Mouse (Mus musculus): ENCODE results near the gene Igsf9. TPM values are rescaled to one million over a fixed set of nuclear protein-coding genes. Genes with fewer than 3 reads are reported as not detected.
A peak's percentile ranks its signal among the peaks of the same experiment; 100 is the strongest.

Gene Igsf9
- polyA plus RNA-seq, 1 experiment from 2014 or later, result 20.4 TPM

DNA sequence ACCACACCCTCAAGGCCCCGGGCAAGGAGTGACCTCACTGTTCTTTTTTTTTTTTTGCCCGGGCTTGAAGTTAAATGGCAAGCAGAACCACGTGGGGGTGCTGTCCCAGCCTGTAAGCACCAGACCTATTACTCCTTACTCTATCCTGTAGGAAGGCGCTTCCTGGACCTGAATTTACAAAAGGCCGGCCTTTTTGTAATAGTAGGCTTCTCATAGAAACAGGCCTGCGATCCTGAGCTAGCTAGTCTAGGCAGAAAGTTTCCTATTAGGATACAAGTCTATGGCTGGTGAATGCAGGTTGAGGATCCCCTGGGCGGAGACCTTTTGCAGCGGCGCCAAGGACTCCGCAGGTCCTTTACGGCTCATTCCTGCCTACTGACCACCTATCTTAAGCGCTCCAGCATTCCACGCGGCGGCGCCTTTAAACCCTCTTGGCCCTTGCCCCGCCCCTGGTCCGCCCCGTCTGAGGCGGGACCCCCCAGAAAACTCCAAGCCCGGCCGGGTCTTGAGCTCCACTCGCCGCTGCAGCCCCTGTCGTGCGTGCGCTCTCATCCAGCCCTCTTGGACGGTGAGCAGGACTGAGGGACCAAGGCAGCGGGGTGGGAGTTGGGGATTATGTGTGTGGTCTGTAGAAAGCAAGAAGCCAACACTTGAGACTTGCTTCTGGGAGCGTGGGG is 18.3 kb downstream of the Igsf9 start, which contains the start of gene Tagln2:
Gene Tagln2, plus strand, starts transcription at position 283 of the 677 bp plus-strand sequence.
- H3K4me2 ChIP-seq (ENCODE audit: low read depth, low read length), result peak within 1 kb of the TSS; percentile 61
- H3K9ac ChIP-seq (ENCODE audit: low read length), result peak within 1 kb of the TSS; percentile 79
- H3K4me1 ChIP-seq (replicated peaks; ENCODE audit: control insufficient read depth, insufficient read depth, low read length), result peaks cover 35% of the 10 kb centered on the region
- H3K27ac ChIP-seq (ENCODE audit: low read length), result peak within 1 kb of the TSS; percentile 97
- peak within 1 kb of the TSS; percentile 67 for H3K4me3 ChIP-seq (ENCODE audit: low read length)
- H3K36me3 ChIP-seq (ENCODE audit: control insufficient read depth, insufficient read depth, low read length), result peaks cover 2% of the 10 kb centered on the region; the same call in 1 of the 2 replicates
- no peaks in the 10 kb centered on the region for H3K9me3 ChIP-seq (ENCODE audit: control insufficient read depth, low read length)
- peak; percentile 71 for ATAC-seq (ENCODE audit: low read depth)
- 3% methylated on average over 30 of the region's 30 CpGs for WGBS
- no peaks in the 10 kb centered on the region for H3K27me3 ChIP-seq (ENCODE audit: control insufficient read depth, insufficient read depth, low read depth, low read length)

GRCm38 (mm10) chr1:172500451-172501370 is 19.1 kb downstream of the Igsf9 start:
- whole genome bisulfite sequencing, result 1% methylated on average over 56 of the region's 56 CpGs
- Histone ChIP-seq H3K27me3 (ENCODE audit: control insufficient read depth, insufficient read depth, low read depth, low read length) (no peaks in the 10 kb centered on the region), H3K9me3 (ENCODE audit: control insufficient read depth, low read length) (no peaks in the 10 kb centered on the region), H3K36me3 (ENCODE audit: control insufficient read depth, insufficient read depth, low read length) (peaks cover 10% of the 10 kb centered on the region), H3K4me3 (ENCODE audit: low read length) (peak overlapping the region; percentile 67), H3K4me2 (ENCODE audit: low read depth, low read length) (peak overlapping the region; percentile 61), H3K27ac (ENCODE audit: low read length) (peak overlapping the region; percentile 97), H3K4me1 (replicated peaks; ENCODE audit: control insufficient read depth, insufficient read depth, low read length) (peaks cover 42% of the 10 kb centered on the region), H3K9ac (ENCODE audit: low read length) (peak overlapping the region; percentile 79)
- ATAC-seq (ENCODE audit: low read depth), result peak; percentile 29

GRCm38 (mm10) chr1:172501371-172502144 is 20.0 kb downstream of the Igsf9 start:
- peaks cover 18% of the 10 kb centered on the region for H3K36me3 ChIP-seq (ENCODE audit: control insufficient read depth, insufficient read depth, low read length)
- peaks cover 48% of the 10 kb centered on the region for H3K4me1 ChIP-seq (replicated peaks; ENCODE audit: control insufficient read depth, insufficient read depth, low read length)
- no peaks in the 10 kb centered on the region for H3K27me3 ChIP-seq (ENCODE audit: control insufficient read depth, insufficient read depth, low read depth, low read length)
- peak overlapping the region; percentile 61 for H3K4me2 ChIP-seq (ENCODE audit: low read depth, low read length)
- peak overlapping the region; percentile 67 for H3K4me3 ChIP-seq (ENCODE audit: low read length)
- WGBS, result 12% methylated on average over 13 of the region's 13 CpGs
- H3K9ac ChIP-seq (ENCODE audit: low read length), result peak overlapping the region; percentile 79
- ATAC-seq (ENCODE audit: low read depth), result peak; percentile 27
- H3K9me3 ChIP-seq (ENCODE audit: control insufficient read depth, low read length), result no peaks in the 10 kb centered on the region
- H3K27ac ChIP-seq (ENCODE audit: low read length), result peak overlapping the region; percentile 97

- WGBS, result 7% methylated on average over 12 of the region's 13 CpGs
- ATAC-seq (ENCODE audit: low read depth), result peak; percentile 73
Observed at GRCm38 (mm10) chr1:172502145-172503110, 20.8 kb downstream of the Igsf9 start.

GRCm38 (mm10) chr1:172503111-172503997 is 21.8 kb downstream of the Igsf9 start:
- H3K27ac ChIP-seq (ENCODE audit: low read length), result peak overlapping the region; percentile 97
- peak overlapping the region; percentile 61 for H3K4me2 ChIP-seq (ENCODE audit: low read depth, low read length)
- no peaks in the 10 kb centered on the region for H3K27me3 ChIP-seq (ENCODE audit: control insufficient read depth, insufficient read depth, low read depth, low read length)
- ATAC-seq (ENCODE audit: low read depth), result peak; percentile 4
- 7% methylated on average over 14 of the region's 14 CpGs for WGBS
- peak overlapping the region; percentile 79 for H3K9ac ChIP-seq (ENCODE audit: low read length)
- H3K4me3 ChIP-seq (ENCODE audit: low read length), result peak overlapping the region; percentile 67
- H3K4me1 ChIP-seq (replicated peaks; ENCODE audit: control insufficient read depth, insufficient read depth, low read length), result peaks cover 54% of the 10 kb centered on the region
- no peaks in the 10 kb centered on the region for H3K9me3 ChIP-seq (ENCODE audit: control insufficient read depth, low read length)
- H3K36me3 ChIP-seq (ENCODE audit: control insufficient read depth, insufficient read depth, low read length), result peaks cover 31% of the 10 kb centered on the region

More at GRCm38 (mm10) chr1:172502145-172503110, 20.8 kb downstream of the Igsf9 start:
- H3K4me3 ChIP-seq (ENCODE audit: low read length), result peak overlapping the region; percentile 67
- peaks cover 51% of the 10 kb centered on the region for H3K4me1 ChIP-seq (replicated peaks; ENCODE audit: control insufficient read depth, insufficient read depth, low read length)
- H3K4me2 ChIP-seq (ENCODE audit: low read depth, low read length), result peak overlapping the region; percentile 61
- peak overlapping the region; percentile 79 for H3K9ac ChIP-seq (ENCODE audit: low read length)
- H3K9me3 ChIP-seq (ENCODE audit: control insufficient read depth, low read length), result no peaks in the 10 kb centered on the region
- peaks cover 22% of the 10 kb centered on the region for H3K36me3 ChIP-seq (ENCODE audit: control insufficient read depth, insufficient read depth, low read length)
- no peaks in the 10 kb centered on the region for H3K27me3 ChIP-seq (ENCODE audit: control insufficient read depth, insufficient read depth, low read depth, low read length)
- peak overlapping the region; percentile 97 for H3K27ac ChIP-seq (ENCODE audit: low read length)

DNA sequence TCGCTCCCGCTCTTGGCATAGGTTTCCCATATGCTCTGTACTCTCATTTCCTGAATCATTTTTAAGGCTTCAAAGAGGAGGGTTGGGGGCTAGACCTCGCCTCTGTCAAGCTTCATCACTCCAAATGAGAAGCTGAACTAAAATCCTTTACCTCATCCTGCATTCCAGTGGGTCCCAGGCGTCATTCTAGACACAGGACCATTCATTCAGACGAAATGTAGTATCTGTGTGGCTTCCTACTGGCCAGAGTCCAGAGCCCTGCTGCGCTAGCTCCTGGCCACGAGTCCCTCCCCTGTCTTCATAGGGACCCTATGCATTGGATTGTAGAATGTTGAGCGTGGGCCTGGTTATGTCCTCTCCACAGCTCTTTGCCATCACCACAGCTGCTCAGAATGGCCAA is 23.2 kb downstream of the Igsf9 start:
- Histone ChIP-seq H3K4me1 (replicated peaks; ENCODE audit: control insufficient read depth, insufficient read depth, low read length) (peaks cover 51% of the 10 kb centered on the region), H3K27me3 (ENCODE audit: control insufficient read depth, insufficient read depth, low read depth, low read length) (no peaks in the 10 kb centered on the region), H3K4me2 (ENCODE audit: low read depth, low read length) (no peak overlapping the region; the same call in 1 of the 2 replicates), H3K27ac (ENCODE audit: low read length) (peak overlapping the region; percentile 65; the same call in 1 of the 2 replicates), H3K9ac (ENCODE audit: low read length) (no peak overlapping the region), H3K9me3 (ENCODE audit: control insufficient read depth, low read length) (no peaks in the 10 kb centered on the region), H3K4me3 (ENCODE audit: low read length) (no peak overlapping the region), H3K36me3 (ENCODE audit: control insufficient read depth, insufficient read depth, low read length) (peaks cover 38% of the 10 kb centered on the region)
- ATAC-seq (ENCODE audit: low read depth), result no peak
- 57% methylated on average over 8 of the region's 8 CpGs for WGBS

DNA sequence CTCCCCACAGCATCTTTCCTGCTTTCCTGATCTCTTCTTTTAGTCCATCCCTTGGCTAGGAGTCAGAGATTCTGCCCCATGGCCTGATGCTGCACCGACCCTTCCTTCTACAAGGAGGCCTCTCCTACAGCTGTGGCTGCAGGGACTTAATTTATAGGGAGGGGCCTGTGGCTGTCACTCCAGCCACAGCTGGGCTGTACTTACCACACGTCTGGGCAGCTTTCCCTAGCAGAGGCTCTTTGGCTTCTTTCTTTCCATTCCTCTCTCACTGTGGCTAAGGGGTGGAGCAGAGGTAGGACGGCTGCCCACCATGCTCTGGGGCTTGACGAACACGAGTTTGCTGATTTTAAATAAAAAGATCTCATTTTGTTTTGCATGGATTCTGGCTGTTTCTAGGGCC is 25.4 kb downstream of the Igsf9 start:
- Histone ChIP-seq H3K9ac (ENCODE audit: low read length) (no peak overlapping the region), H3K27ac (ENCODE audit: low read length) (no peak overlapping the region), H3K4me2 (ENCODE audit: low read depth, low read length) (no peak overlapping the region), H3K4me3 (ENCODE audit: low read length) (no peak overlapping the region), H3K4me1 (replicated peaks; ENCODE audit: control insufficient read depth, insufficient read depth, low read length) (peaks cover 49% of the 10 kb centered on the region), H3K36me3 (ENCODE audit: control insufficient read depth, insufficient read depth, low read length) (peaks cover 38% of the 10 kb centered on the region), H3K27me3 (ENCODE audit: control insufficient read depth, insufficient read depth, low read depth, low read length) (no peaks in the 10 kb centered on the region), H3K9me3 (ENCODE audit: control insufficient read depth, low read length) (no peaks in the 10 kb centered on the region)
- 33% methylated on average over 5 of the region's 5 CpGs for WGBS
- ATAC-seq (ENCODE audit: low read depth), result peak; percentile 41

Measured in lung, embryonic 16.5 days (tissue).